7 mouse cellular contexts compared by ENCODE assay signal in the genomic region with DNA sequence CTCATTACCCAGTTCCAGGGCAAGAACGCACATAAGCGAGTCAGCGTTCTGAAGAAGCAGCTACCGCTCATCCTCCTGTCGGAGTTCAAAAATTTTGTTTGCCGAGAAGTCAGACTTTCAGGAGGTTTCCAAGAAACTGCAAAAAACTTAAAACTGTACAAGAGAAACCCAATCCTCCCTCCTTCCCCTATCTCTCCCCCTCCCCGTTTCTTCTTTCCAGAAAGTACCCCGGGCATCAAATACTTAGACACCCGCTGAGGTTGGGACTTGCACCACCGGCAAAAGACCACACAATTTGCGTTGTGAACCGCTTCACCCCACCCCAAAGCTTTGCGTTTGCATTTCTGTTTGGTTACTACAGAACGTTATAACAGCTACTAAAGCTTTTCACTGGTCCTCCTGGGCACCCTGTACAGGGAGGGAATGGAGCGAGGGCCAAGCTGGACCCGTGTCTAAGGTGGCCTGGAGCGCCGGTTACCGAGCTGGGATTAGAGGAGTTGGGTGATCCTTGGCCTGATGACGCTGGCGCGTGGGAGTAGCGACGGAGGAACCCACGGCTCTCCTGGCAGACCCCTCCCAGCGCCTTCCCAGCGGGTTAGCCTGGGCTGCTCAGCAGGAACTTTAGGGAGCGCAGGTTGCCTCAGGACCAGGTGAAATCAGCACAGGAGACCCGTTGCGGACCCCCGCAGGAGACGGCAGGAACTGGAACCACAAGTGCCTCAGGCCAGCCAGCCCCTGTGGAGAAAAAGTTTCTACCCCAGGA. TPM values are rescaled to one million over a fixed set of nuclear protein-coding genes. Genes with fewer than 3 reads are reported as not detected.
DNase-seq lines count a peak whose midpoint lies in the region; ATAC-seq and TF ChIP-seq lines count a peak whose summit lies in the region.

No protein-coding gene starts in this region.

- no peaks in the 10 kb centered on the region for H3K9me3 ChIP-seq in E14TG2a.4 (ENCODE audit: low read length)
- H3K9me3 ChIP-seq in kidney, embryonic 14.5 days (ENCODE audit: control insufficient read depth, low read length): no peaks in the 10 kb centered on the region; the same call in 1 of the 2 replicates

- DNase-seq in adrenal gland, adult 2 months: peak; percentile 72
- DNase-seq in heart, adult 9 months (ENCODE audit: low spot score in 2 of 2): peak; percentile 10 to 14
- peak; percentile 19 to 37 for DNase-seq in lung, postnatal 4 days
- DNase-seq in yolk sac, embryonic 10.5 days (ENCODE audit: low spot score): peak; percentile 34
- DNase-seq in cerebellum, postnatal 4 days (ENCODE audit: low spot score in 2 of 2): no peak

- H3K9ac ChIP-seq in kidney, embryonic 14.5 days (ENCODE audit: low read depth, low read length): peak overlapping the region; percentile 18; the same call in 1 of the 2 replicates

- H3K36me3 ChIP-seq in E14TG2a.4 (ENCODE audit: insufficient read depth, low read length): no peaks in the 10 kb centered on the region
- no peaks in the 10 kb centered on the region for H3K36me3 ChIP-seq in kidney, embryonic 14.5 days (ENCODE audit: control insufficient read depth, insufficient read depth, low read length)

- H3K27me3 ChIP-seq in E14TG2a.4 (ENCODE audit: insufficient read depth, low read length): peaks cover 40% of the 10 kb centered on the region
- H3K27me3 ChIP-seq in kidney, embryonic 14.5 days (ENCODE audit: control insufficient read depth, insufficient read depth, low read length): peaks cover 9% of the 10 kb centered on the region; the same call in 1 of the 2 replicates

- no peak; the same call in 1 of the 2 replicates for ATAC-seq in kidney, embryonic 14.5 days (ENCODE audit: low FRiP score, low TSS enrichment)

- H3K4me2 ChIP-seq in kidney, embryonic 14.5 days (replicated peaks; ENCODE audit: low read depth, low read length): peak overlapping the region; percentile 47

- TF ChIP-seq CTCF in E14TG2a.4 (conservative IDR thresholded peaks at IDR 0.05; ENCODE audit: low read length): no peak

- H3K4me3 ChIP-seq in E14TG2a.4 (replicated peaks; ENCODE audit: low read length): peak overlapping the region; percentile 60
- peak overlapping the region; percentile 37 for H3K4me3 ChIP-seq in kidney, embryonic 14.5 days (ENCODE audit: low read length)

- no peak overlapping the region for H3K27ac ChIP-seq in kidney, embryonic 14.5 days (ENCODE audit: low read depth, low read length)

- WGBS in kidney, embryonic 14.5 days: 11% methylated on average over 32 of the region's 32 CpGs

- H3K4me1 ChIP-seq in E14TG2a.4 (replicated peaks; ENCODE audit: low read depth, low read length): peaks cover 39% of the 10 kb centered on the region
- no peaks in the 10 kb centered on the region for H3K4me1 ChIP-seq in kidney, embryonic 14.5 days (ENCODE audit: control insufficient read depth, insufficient read depth, low read length)

RNA-seq across cellular contexts. Expression of gene Hnrnpk, which starts 49.7 kb away (rescaled TPM):
- 1,000 to 10,000 TPM in 1 of 2 experiments, 100 to 1,000 TPM in 1; 778 to 1,173 TPM for total RNA-seq in adrenal gland, adult 2 months (2021)
- polyA plus RNA-seq in adrenal gland, adult 2 months (2012; rRNA removed): 178 and 197 TPM in 2 replicates
- 1,295 and 1,786 TPM in 2 replicates for polyA plus RNA-seq in kidney, embryonic 14.5 days (2014; fragmentation: Nextera tagmentation; extraction: Ambion mirVana)

RNA-seq across cellular contexts. Expression of gene Rmi1, which starts 50.8 kb away (rescaled TPM):
- total RNA-seq in adrenal gland, adult 2 months (2021): 10 to 100 TPM; 18.5 to 19.3 TPM
- polyA plus RNA-seq in adrenal gland, adult 2 months (2012; rRNA removed): 15.3 and 18.2 TPM in 2 replicates
- 21.6 and 27.2 TPM in 2 replicates for polyA plus RNA-seq in kidney, embryonic 14.5 days (2014; fragmentation: Nextera tagmentation; extraction: Ambion mirVana)

Comparison
In these comparisons a context has a peak if more than half of its experiments do, and no peak if none do; other contexts are left out.
1. DNase-seq: peak in adrenal gland, adult 2 months (single experiment), heart, adult 9 months (2 of 2), lung, postnatal 4 days (2 of 2) and yolk sac, embryonic 10.5 days (single experiment); none in cerebellum, postnatal 4 days (0 of 2).